Mouse (Mus musculus) limb, embryonic 11.5 days (tissue): ENCODE measurements at regions not wholly inside any gene's neighbourhood (a gene's known extent, or its start where the extent isn't known, plus 50 kb on each side); places are given as distances from the start of the nearest gene placed in this dataset.

Experiments used
- ATAC-seq: fragments of 200-750 bp; cut with Nextera tagmentation; 2 replicates; pipeline ENCODE4 v1.8.0; 2017; ENCODE audit warnings: low read depth; ENCODE audit not compliant: insufficient number of reproducible peaks, low FRiP score, low TSS enrichment
- DNase-seq: peaks from one replicate; pipeline ENCODE4 v3.0.0-alpha.2; 2015; ENCODE audit warnings: low spot score
- H3K27ac ChIP-seq: fragments of 300-500 bp; sonication (generic); replicated peaks from 2 replicates; pipeline ENCODE4 v1.5.1; 2014; ENCODE audit warnings: low read depth, mild to moderate bottlenecking, low read length
- H3K27me3 ChIP-seq: fragments of 300-500 bp; sonication (generic); 2 replicates; pipeline ENCODE4 v1.6.1; 2014; ENCODE audit warnings: mild to moderate bottlenecking, low read length, mixed read lengths; ENCODE audit not compliant: control insufficient read depth, insufficient read depth
- H3K36me3 ChIP-seq: fragments of 300-500 bp; sonication (generic); 2 replicates; pipeline ENCODE4 v1.6.1; 2014; ENCODE audit warnings: mild to moderate bottlenecking, low read length, moderate library complexity, mixed read lengths; ENCODE audit not compliant: control insufficient read depth, insufficient read depth
- H3K4me1 ChIP-seq: fragments of 300-500 bp; sonication (generic); 2 replicates; pipeline ENCODE4 v1.6.1; 2014; ENCODE audit warnings: low read length, mixed read lengths; ENCODE audit not compliant: control insufficient read depth, insufficient read depth
- H3K4me2 ChIP-seq: fragments of 300-500 bp; sonication (generic); 2 replicates; pipeline ENCODE4 v1.6.1; 2014; ENCODE audit warnings: low read depth, mild to moderate bottlenecking, moderate library complexity; ENCODE audit not compliant: severe bottlenecking
- H3K4me3 ChIP-seq: fragments of 300-500 bp; sonication (generic); 2 replicates; pipeline ENCODE4 v1.5.1; 2014; ENCODE audit warnings: low read depth, low read length
- H3K9ac ChIP-seq: fragments of 300-500 bp; sonication (generic); 2 replicates; pipeline ENCODE4 v1.6.1; 2014; ENCODE audit warnings: mild to moderate bottlenecking, low read length
- H3K9me3 ChIP-seq: fragments of 300-500 bp; sonication (generic); 2 replicates; pipeline ENCODE4 v1.6.1; 2016; ENCODE audit warnings: low read length; ENCODE audit not compliant: control insufficient read depth
- WGBS: fragments of 180-500 bp; shearing (Covaris S2); extraction: QIAGEN DNeasy Blood & Tissue Kit; methylation state at CpG from one replicate; pipeline ENCODE4 v1.1.7; 2014; 5-methylcytosine and 5-hydroxymethylcytosine counted together

DNA sequence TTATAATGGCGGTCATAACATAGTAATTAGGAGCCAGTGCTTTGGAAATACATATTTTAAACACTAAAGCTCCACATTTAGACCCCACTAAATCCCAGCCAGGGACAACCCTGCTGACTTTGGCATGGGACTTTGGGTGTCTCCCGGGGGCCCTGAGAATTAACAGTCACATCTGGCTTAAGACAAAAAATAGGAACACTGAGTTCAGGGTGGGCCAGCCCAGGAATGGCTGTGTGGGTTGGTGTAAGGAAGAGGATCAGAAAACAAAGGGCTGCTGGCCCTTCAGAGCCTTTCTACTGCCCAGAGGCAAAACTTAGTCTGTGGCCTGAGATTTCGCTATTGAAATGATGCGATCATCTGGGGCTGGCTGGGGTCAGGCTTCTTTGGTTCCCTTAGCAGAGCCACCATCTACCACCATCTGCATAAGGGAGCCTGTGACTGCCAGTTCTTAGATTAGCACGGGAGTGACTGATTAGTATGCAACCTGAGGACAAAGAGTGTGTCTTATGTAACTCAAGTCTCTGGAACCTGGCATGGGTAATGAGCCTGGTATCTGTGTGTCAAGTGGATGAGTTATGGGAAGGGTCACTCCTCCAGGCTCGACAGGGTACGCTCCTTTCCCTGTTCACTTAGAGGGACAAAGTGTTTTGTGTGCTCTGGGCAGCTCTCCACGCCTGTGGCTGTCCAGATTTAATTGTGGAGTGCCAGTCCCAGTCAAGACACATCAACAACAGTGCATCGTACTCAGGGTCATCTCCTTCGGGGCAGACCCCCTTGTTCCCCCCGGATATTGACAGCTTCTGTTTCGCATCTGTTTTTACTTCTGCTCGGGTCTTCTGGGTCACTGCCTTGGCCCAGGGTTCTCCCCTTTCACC is 199.0 kb downstream of the Ets1 start:
- H3K27ac ChIP-seq: no peak overlapping the region
- 18% methylated on average over 13 of the region's 13 CpGs for WGBS
- peak; percentile 34 for DNase-seq

DNA sequence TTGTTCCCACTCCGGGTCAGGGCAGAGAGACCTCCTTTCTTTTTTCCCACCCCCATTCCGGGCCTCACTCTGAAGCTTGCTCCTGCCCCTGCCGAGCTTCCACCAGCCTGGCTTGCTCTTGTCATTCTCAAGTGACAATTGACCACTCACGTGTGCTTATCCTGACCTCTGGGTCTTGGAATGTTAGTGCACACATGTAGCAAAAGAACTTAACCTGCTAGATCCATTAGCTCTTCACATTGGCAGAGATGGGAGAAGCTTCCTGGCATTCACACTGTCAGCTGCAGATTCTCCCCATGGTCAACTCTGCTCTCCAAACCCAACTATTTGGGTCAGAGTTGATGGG is 199.6 kb downstream of the Ets1 start:
- Histone ChIP-seq H3K9ac (no peak overlapping the region), H3K4me1 (peaks cover 20% of the 10 kb centered on the region), H3K27ac (no peak overlapping the region), H3K27me3 (no peaks in the 10 kb centered on the region), H3K4me2 (no peak overlapping the region), H3K4me3 (no peak overlapping the region), H3K9me3 (no peaks in the 10 kb centered on the region), H3K36me3 (no peaks in the 10 kb centered on the region)
- 2% methylated on average over 4 of the region's 4 CpGs for WGBS
- DNase-seq: no peak
- ATAC-seq: no peak

More for the DNA sequence above, 199.0 kb downstream of the Ets1 start:
- Histone ChIP-seq H3K9me3 (no peaks in the 10 kb centered on the region), H3K4me1 (peaks cover 25% of the 10 kb centered on the region), H3K4me3 (no peak overlapping the region), H3K36me3 (no peaks in the 10 kb centered on the region), H3K27me3 (no peaks in the 10 kb centered on the region), H3K9ac (no peak overlapping the region), H3K4me2 (no peak overlapping the region)
- no peak for ATAC-seq

DNA sequence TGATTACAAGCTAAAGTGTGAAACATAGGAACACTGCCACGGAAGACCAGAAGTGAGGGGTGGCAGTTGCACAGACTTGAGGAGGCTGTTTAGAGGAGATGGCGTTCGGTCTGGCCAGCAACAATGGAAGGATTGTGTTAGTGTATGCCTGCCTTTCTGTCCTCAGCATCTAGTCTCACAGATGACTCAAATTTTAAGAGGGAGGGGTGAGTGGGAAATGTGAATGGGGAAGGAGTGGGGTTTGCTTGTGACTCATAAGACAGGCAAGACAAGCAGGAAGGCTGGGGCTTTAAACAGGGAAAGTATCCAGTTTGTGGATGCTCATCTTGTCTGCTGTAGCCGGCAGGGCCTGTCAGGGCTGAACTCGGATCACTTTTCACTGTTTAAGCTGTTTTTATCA is 200.3 kb downstream of the Ets1 start:
- Histone ChIP-seq H3K27ac (no peak overlapping the region; the same call in 1 of the 2 replicates), H3K27me3 (no peaks in the 10 kb centered on the region), H3K9me3 (no peaks in the 10 kb centered on the region), H3K4me1 (peaks cover 18% of the 10 kb centered on the region), H3K9ac (no peak overlapping the region), H3K4me3 (no peak overlapping the region), H3K4me2 (no peak overlapping the region), H3K36me3 (no peaks in the 10 kb centered on the region)
- 31% methylated on average over 5 of the region's 5 CpGs for WGBS
- no peak for DNase-seq
- no peak for ATAC-seq

DNA sequence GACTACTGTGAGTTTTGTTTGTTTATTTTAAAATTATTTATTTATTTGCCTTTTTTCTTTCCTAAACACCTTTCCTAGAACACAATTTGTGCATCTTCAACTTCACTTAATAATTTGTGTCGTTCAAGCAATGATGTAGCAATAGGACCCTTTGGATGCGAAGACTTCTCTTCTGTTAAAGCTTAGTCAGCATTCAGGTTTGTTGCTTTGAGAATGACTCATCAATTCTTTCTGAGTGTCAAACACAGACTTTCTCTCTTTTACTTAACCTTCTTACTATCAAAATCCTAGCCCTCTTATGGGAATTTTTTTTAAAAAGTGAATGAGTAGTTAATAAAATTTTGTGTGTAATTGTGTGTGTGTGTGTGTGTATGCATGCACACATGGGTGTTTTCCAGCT is 211.3 kb downstream of the Ets1 start:
- Histone ChIP-seq H3K4me1 (peaks cover 4% of the 10 kb centered on the region), H3K36me3 (no peaks in the 10 kb centered on the region), H3K4me2 (no peak overlapping the region), H3K9me3 (no peaks in the 10 kb centered on the region), H3K27me3 (no peaks in the 10 kb centered on the region), H3K4me3 (no peak overlapping the region), H3K9ac (no peak overlapping the region), H3K27ac (no peak overlapping the region)
- ATAC-seq (no peak), DNase-seq (no peak)
- WGBS: 90% methylated on average over 2 of the region's 2 CpGs

DNA sequence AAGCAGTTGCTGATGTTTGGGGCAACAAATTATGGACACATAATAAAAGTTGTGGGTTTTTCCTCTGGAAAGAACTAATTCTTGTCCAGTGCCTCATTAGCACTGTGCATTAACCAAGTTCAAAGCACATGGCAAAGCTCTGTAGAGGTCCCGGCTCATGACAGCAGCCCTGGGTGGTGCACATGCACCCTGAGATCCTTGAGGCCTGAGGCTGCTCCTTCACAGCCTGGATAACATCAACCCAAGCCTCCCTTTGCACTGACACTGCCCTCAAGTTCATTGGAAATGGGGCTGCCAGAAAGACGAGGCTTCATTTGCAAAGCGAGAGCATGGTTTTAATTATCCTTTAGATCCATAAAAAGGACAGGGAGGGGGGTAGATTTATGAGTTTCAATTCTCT is 216.3 kb downstream of the Ets1 start:
- no peak overlapping the region for H3K27ac ChIP-seq
- no peak overlapping the region for H3K9ac ChIP-seq

DNA sequence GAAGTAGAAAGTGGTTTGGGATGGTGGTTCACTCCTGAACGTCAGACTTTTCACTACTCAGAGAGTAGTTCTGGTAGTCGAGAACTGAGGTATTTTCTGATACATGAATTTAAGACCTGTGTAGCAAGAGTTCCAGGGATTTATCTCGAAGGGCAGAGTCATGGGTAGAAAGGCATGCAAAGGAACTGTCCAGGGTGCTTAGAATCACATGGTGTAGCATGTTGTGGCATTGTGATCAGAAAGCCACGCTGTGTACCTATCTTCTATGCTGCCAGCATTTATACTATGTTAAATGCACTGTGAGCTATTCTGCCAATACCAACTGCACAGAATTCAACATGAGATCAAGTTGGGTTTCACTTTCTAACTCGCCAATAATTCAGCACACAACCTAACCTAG is 227.3 kb downstream of the Ets1 start:
- ATAC-seq: no peak
- DNase-seq: peak; percentile 44
- H3K9ac ChIP-seq: no peak overlapping the region

More for the DNA sequence above, 216.3 kb downstream of the Ets1 start:
- H3K4me1 ChIP-seq: peaks cover 5% of the 10 kb centered on the region
- DNase-seq (peak; percentile 65), ATAC-seq (peak; percentile 75; the same call in 1 of the 2 replicates)
- no peaks in the 10 kb centered on the region for H3K9me3 ChIP-seq
- H3K4me3 ChIP-seq: no peak overlapping the region
- no peaks in the 10 kb centered on the region for H3K27me3 ChIP-seq
- H3K36me3 ChIP-seq: no peaks in the 10 kb centered on the region
- WGBS: 12% methylated on average over 3 of the region's 3 CpGs
- no peak overlapping the region for H3K4me2 ChIP-seq

DNA sequence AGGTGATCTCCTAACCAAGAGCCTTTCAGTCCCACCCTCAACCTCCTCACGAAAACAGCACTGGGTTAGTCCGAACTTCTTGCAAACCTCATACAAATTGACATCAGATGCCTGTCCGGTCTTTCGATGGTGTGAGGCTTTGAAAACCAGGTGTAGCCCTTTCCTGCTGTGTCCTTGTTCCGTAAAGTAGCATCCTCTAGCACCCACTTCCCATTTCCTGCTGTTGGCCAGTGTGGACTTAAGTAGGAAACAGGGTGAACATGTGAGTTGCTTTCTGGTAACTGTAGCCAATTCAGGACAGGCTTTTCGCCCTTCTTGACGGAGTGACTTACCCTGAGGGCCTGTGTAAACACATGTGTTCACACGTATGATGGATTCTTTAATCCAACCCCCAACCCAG is 232.9 kb downstream of the Ets1 start:
- DNase-seq: no peak
- Histone ChIP-seq H3K4me1 (no peaks in the 10 kb centered on the region), H3K36me3 (no peaks in the 10 kb centered on the region), H3K4me3 (no peak overlapping the region), H3K4me2 (no peak overlapping the region), H3K27ac (no peak overlapping the region), H3K27me3 (no peaks in the 10 kb centered on the region), H3K9me3 (no peaks in the 10 kb centered on the region), H3K9ac (no peak overlapping the region)
- 83% methylated on average over 8 of the region's 8 CpGs for WGBS
- ATAC-seq: no peak

More for the DNA sequence above, 227.3 kb downstream of the Ets1 start:
- WGBS: 77% methylated on average over 5 of the region's 5 CpGs
- Histone ChIP-seq H3K27me3 (no peaks in the 10 kb centered on the region), H3K4me1 (no peaks in the 10 kb centered on the region), H3K27ac (no peak overlapping the region), H3K4me3 (no peak overlapping the region), H3K36me3 (no peaks in the 10 kb centered on the region), H3K9me3 (no peaks in the 10 kb centered on the region), H3K4me2 (no peak overlapping the region)

DNA sequence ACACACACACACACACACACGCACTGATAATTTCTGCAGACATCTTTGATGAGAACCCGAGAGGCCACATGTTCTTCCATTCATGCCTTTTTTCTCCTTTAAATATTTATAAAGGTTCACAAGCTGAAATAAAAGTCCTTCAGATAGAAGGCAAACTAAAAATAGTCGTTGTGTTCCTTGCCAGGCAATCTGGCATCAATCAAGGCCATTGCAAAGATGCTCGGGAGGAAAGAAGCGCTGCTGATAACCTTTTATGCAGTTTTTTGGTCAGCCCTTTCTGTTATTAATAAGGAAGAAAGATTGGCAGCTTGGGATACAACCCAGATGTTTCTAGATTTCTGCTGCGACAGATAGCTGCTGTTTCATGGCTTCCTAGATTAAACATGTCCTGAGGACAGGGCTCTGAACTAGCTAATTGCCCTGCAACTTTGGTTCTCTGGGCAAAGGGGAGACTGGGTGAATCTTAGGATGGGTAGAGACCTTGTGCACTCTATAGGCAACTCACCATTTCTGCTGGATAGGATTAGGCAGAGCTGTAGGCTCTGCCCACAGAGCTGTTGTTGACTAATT is 238.4 kb downstream of the Ets1 start:
- H3K4me1 ChIP-seq: no peaks in the 10 kb centered on the region
- H3K9me3 ChIP-seq: no peaks in the 10 kb centered on the region
- H3K36me3 ChIP-seq: no peaks in the 10 kb centered on the region
- H3K4me3 ChIP-seq: no peak overlapping the region
- no peak overlapping the region for H3K4me2 ChIP-seq
- DNase-seq: no peak
- ATAC-seq: no peak
- H3K27ac ChIP-seq: no peak overlapping the region
- 55% methylated on average over 6 of the region's 6 CpGs for WGBS
- H3K9ac ChIP-seq: no peak overlapping the region
- no peaks in the 10 kb centered on the region for H3K27me3 ChIP-seq
